In genomic region chr9:96633771-96634170, GRCm38 (mm10) we compare ENCODE assay signal across 18 mouse cellular contexts. TPM values are rescaled to one million over a fixed set of nuclear protein-coding genes. Genes with fewer than 3 reads are reported as not detected.
DNase-seq lines count a peak whose midpoint lies in the region.
"Had no signal": no experiment of that assay in that cellular context is flagged by ENCODE, and none has a peak within 500 bp of the region (broad histone marks: within the 10 kb centered on the region; RNA-seq: fewer than 3 reads in every experiment).

No protein-coding gene starts in this region.

- peak; percentile 83 for DNase-seq in heart, adult 11 months
- no peak for DNase-seq in heart, adult 9 months (ENCODE audit: low spot score in 2 of 2)
- peak; percentile 29 for DNase-seq in forelimb bud, embryonic 11.5 days (ENCODE audit: low read depth, low spot score)
- peak; percentile 56 for DNase-seq in thymus, postnatal 0 days (ENCODE audit: low spot score)
- DNase-seq in thymus, postnatal 4 days = peak; percentile 35
- no peak for DNase-seq in spleen, adult 18-20 months
- DNase-seq in cerebellum, postnatal 10 days = no peak
- DNase-seq in lung, adult 18-20 months = no peak
- DNase-seq: adrenal gland, postnatal 25 days; cerebellum, adult 18-20 months; cerebellum, postnatal 25 days; forebrain, postnatal 0 days; gastrocnemius, postnatal 25 days; heart, adult 2 months; heart, postnatal 10 days; kidney, adult 11 months; kidney, postnatal 36 days; lung, postnatal 36 days had no signal

RNA-seq across cellular contexts. Expression of gene Rasa2, which starts 2.4 kb away (rescaled TPM):
- polyA plus RNA-seq in thymus, postnatal 0 days (2015; fragmentation: Nextera tagmentation; extraction: Ambion mirVana) = 24.6 and 33.3 TPM in 2 replicates

Comparison
In these comparisons a context has a peak if more than half of its experiments do, and no peak if none do; other contexts are left out.
1. DNase-seq: peak in heart, adult 11 months (single experiment), forelimb bud, embryonic 11.5 days (single experiment), thymus, postnatal 0 days (single experiment) and thymus, postnatal 4 days (single experiment); none in heart, adult 9 months (0 of 2), spleen, adult 18-20 months (0 of 2), cerebellum, postnatal 10 days (0 of 2) and lung, adult 18-20 months (0 of 2).